Mouse (Mus musculus) urinary bladder, postnatal 10 days (tissue): ENCODE data around the gene Bhlhe40.

Experiments
- DNase-seq: peaks from one replicate; pipeline ENCODE4 v3.0.0; 2022; ENCODE audit warnings: low spot score

The Bhlhe40 gene

GRCm38 (mm10) chr6:108694965-108695724 lies 34.7 kb downstream of the Bhlhe40 start:
- no peak for DNase-seq

- no peak for DNase-seq
These were observed 35.7 kb downstream of the Bhlhe40 start for GRCm38 (mm10) chr6:108695844-108696821.

- DNase-seq = no peak
These were observed 36.4 kb downstream of the Bhlhe40 start for GRCm38 (mm10) chr6:108696822-108697202.

- no peak for DNase-seq
These were observed 36.9 kb downstream of the Bhlhe40 start for GRCm38 (mm10) chr6:108697345-108697744.

- DNase-seq = no peak
These were observed 38.0 kb downstream of the Bhlhe40 start for GRCm38 (mm10) chr6:108698343-108698870.

- DNase-seq = no peak
These were observed 39.2 kb downstream of the Bhlhe40 start for GRCm38 (mm10) chr6:108699679-108700078.

- DNase-seq = no peak
These were observed 40.4 kb downstream of the Bhlhe40 start for GRCm38 (mm10) chr6:108700638-108701343.

- DNase-seq = no peak
These were observed 42.2 kb downstream of the Bhlhe40 start for GRCm38 (mm10) chr6:108702648-108703047.

- no peak for DNase-seq
These were observed 42.7 kb downstream of the Bhlhe40 start for GRCm38 (mm10) chr6:108703085-108703484.

- no peak for DNase-seq
These were observed 44.1 kb downstream of the Bhlhe40 start for GRCm38 (mm10) chr6:108704316-108705080.

GRCm38 (mm10) chr6:108705957-108706356 lies 45.5 kb downstream of the Bhlhe40 start:
- no peak for DNase-seq

- no peak for DNase-seq
These were observed 46.7 kb downstream of the Bhlhe40 start for GRCm38 (mm10) chr6:108706994-108707645.

- no peak for DNase-seq
These were observed 48.7 kb downstream of the Bhlhe40 start for GRCm38 (mm10) chr6:108709131-108709470.

GRCm38 (mm10) chr6:108709471-108710231 lies 49.2 kb downstream of the Bhlhe40 start:
- DNase-seq = peak; percentile 11

GRCm38 (mm10) chr6:108710667-108711066 lies 50.2 kb downstream of the Bhlhe40 start:
- no peak for DNase-seq

GRCm38 (mm10) chr6:108711192-108711964 lies 50.9 kb downstream of the Bhlhe40 start:
- no peak for DNase-seq

- DNase-seq = no peak
These were observed 51.7 kb downstream of the Bhlhe40 start for GRCm38 (mm10) chr6:108712148-108712547.

GRCm38 (mm10) chr6:108713175-108713974 lies 52.9 kb downstream of the Bhlhe40 start:
- no peak for DNase-seq
